Mouse (Mus musculus) E14TG2a.4 (cell line): ENCODE data around the gene Fermt3.

Experiments
- CTCF ChIP-seq: conservative IDR thresholded peaks from 2 replicates; pipeline ENCODE4 v1.5.1; 2014; ENCODE audit warnings: low read length
- NANOG ChIP-seq: IDR thresholded peaks from 2 replicates; pipeline ENCODE4 v1.6.1; 2014; ENCODE audit warnings: borderline replicate concordance, low read length, mixed read lengths
- POU5F1 ChIP-seq: IDR thresholded peaks from 2 replicates; pipeline ENCODE4 v1.6.1; 2014; ENCODE audit warnings: low read length, borderline replicate concordance

- TF ChIP-seq CTCF (peak; percentile 79), POU5F1 (no peak), NANOG (no peak)
These were observed 48.9 kb upstream of the Fermt3 start for GRCm38 (mm10) chr19:7068136-7068535.
